Mouse (Mus musculus) olfactory bulb, adult 2 months (tissue): ENCODE data around the gene Hadhb.

Source experiments
- CTCF ChIP-seq: fragments of 200-500 bp; IDR thresholded peaks from 2 replicates; pipeline ENCODE4 v1.5.1; 2012; ENCODE audit warnings: low read depth, mild to moderate bottlenecking, low read length, moderate library complexity; ENCODE audit not compliant: insufficient read depth
- POLR2A ChIP-seq: fragments of 200-500 bp; IDR thresholded peaks from 2 replicates; pipeline ENCODE4 v1.6.1; 2012; ENCODE audit warnings: mild to moderate bottlenecking, low read depth, low read length, moderate library complexity; ENCODE audit not compliant: insufficient read depth

- TF ChIP-seq CTCF (no peak), POLR2A (no peak)
These were observed 40.3 kb downstream of the Hadhb start for GRCm38 (mm10) chr5:30195340-30195739.
